Mouse (Mus musculus): ENCODE measurements around the gene Kcnh2. TPM values are rescaled to one million over a fixed set of nuclear protein-coding genes. Genes with fewer than 3 reads are reported as not detected.

Gene Kcnh2
- polyA plus RNA-seq, 1 experiment = 29.4 TPM

DNA sequence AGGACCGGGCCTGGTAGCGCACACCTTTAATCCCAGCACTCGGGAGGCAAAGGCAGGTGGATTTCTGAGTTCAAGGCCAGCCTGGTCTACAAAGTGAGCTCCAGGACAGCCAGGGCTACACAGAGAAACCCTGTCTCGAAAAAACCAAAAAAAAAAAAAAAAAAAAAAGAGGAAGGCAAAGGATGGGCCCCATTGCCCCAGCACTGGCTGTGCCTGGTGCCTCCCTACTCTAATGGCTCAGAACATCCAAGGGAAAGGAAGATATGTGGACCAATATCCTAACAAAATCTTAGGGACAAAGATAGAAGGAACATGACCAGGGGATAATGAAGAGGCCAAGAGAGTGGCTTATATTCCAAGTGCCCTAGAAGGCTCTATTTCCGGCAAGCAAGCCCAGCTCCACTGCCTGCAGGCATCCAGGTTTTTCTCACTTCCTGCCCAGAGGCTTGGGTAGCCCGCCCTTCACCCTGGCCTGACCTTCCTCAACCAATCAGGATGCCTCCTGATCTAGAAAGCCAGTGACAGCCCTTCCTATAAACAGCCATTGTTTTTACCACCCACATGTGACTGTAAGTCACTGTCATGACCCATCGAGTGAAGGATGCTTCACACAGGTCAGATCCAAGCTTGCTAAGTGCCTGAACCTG lies 37.7 kb upstream of the Kcnh2 start:
- H3K4me3 ChIP-seq (ENCODE audit: insufficient read depth, low read length) = no peak overlapping the region
- TF ChIP-seq POLR2A (IDR thresholded peaks at IDR 0.05; ENCODE audit: extremely low read depth, insufficient read depth, low read length) (no peak), CTCF (IDR thresholded peaks at IDR 0.05; ENCODE audit: extremely low read depth, insufficient read depth, low read length) (no peak)
- peaks cover 3% of the 10 kb centered on the region; the same call in 1 of the 2 replicates for H3K4me1 ChIP-seq (ENCODE audit: control insufficient read depth, insufficient read depth, low read length)
- no peak overlapping the region for H3K27ac ChIP-seq (ENCODE audit: insufficient read depth, low read length)

- Histone ChIP-seq H3K4me1 (ENCODE audit: control insufficient read depth, insufficient read depth, low read length) (peaks cover 3% of the 10 kb centered on the region; the same call in 1 of the 2 replicates), H3K4me3 (ENCODE audit: insufficient read depth, low read length) (peak overlapping the region; percentile 33), H3K27ac (ENCODE audit: insufficient read depth, low read length) (no peak overlapping the region)
- TF ChIP-seq CTCF (IDR thresholded peaks at IDR 0.05; ENCODE audit: extremely low read depth, insufficient read depth, low read length) (no peak), POLR2A (IDR thresholded peaks at IDR 0.05; ENCODE audit: extremely low read depth, insufficient read depth, low read length) (no peak)
Observed at GRCm38 (mm10) chr5:24388246-24388915, 37.0 kb upstream of the Kcnh2 start.

DNA sequence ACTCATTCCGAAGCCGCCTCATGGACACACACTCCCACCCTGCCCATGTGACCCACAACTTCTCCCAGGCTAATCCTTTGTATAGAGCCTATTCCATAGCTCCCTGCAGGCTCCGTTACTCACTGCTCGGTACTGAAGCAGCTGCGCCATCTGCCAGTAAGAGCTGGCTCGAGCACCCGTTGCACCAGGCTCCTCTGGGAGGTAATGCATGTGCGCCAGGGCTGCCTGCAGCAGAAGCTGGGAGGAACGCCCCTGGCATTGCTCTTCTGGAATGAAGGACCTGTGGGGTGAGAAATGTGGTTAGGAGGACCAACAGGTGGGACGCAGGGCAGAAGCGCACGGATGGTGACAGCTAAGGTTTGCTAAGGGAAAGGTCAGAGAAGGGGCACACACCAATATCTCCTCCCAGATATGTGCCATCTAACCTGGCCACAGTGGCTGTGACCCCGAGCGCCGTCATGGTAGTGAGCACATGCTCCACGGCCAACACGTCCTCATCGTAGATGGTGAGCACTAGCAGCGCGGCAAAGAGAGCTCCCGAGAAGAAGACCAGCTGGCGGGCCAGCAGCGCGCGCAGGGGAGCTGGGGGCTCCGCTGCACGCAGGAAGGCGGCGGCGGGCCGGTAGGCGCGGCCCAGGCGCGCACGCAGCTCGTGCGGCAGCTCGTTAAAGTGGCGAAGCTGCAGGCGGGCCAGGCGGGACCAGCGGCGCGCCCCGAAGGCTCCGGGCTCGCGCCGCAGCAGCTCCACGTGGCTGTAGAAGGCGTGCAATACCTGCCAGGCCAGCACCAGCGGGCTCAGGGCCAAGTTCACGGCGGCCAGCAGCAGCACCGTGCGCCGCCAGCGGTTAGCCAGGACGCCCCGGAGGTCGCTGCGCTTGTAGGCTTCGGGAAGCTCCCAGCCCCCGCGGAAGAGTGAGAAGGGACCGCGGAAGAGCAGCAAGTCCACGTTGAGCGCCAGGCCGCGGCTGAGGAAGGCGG lies 36.1 kb upstream of the Kcnh2 start:
- Histone ChIP-seq H3K4me3 (ENCODE audit: insufficient read depth, low read length) (peak overlapping the region; percentile 33), H3K27ac (ENCODE audit: insufficient read depth, low read length) (no peak overlapping the region), H3K4me1 (ENCODE audit: control insufficient read depth, insufficient read depth, low read length) (peaks cover 3% of the 10 kb centered on the region; the same call in 1 of the 2 replicates)
- TF ChIP-seq CTCF (IDR thresholded peaks at IDR 0.05; ENCODE audit: extremely low read depth, insufficient read depth, low read length) (peak; percentile 35; the same call in 1 of the 2 replicates), POLR2A (IDR thresholded peaks at IDR 0.05; ENCODE audit: extremely low read depth, insufficient read depth, low read length) (no peak)

GRCm38 (mm10) chr5:24385887-24386550 lies 34.6 kb upstream of the Kcnh2 start:
- no peak for TF ChIP-seq POLR2A (IDR thresholded peaks at IDR 0.05; ENCODE audit: extremely low read depth, insufficient read depth, low read length)
- TF ChIP-seq CTCF (IDR thresholded peaks at IDR 0.05; ENCODE audit: extremely low read depth, insufficient read depth, low read length) = no peak
- no peak overlapping the region for H3K27ac ChIP-seq (ENCODE audit: insufficient read depth, low read length)
- peaks cover 3% of the 10 kb centered on the region; the same call in 1 of the 2 replicates for H3K4me1 ChIP-seq (ENCODE audit: control insufficient read depth, insufficient read depth, low read length)
- no peak overlapping the region for H3K4me3 ChIP-seq (ENCODE audit: insufficient read depth, low read length)

DNA sequence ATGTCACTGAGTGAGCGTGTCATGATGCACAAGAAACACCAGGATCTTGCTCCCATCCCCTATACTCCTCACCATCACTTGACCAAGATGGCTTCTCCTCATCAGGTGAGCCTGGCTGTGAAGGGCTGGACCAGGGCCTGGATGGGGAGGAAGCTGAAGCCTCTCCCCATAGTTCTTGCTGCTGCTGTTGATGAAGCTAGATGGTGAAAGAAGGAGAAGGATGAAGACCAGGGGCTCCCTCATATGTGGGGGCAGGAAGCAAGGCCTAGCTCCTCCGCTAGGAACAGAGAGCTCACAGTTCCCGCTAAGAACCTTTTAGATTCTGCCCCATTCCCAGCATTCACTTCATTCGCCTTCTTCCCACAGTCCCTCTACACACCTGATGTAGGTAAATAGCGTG lies 34.0 kb upstream of the Kcnh2 start:
- TF ChIP-seq POLR2A (IDR thresholded peaks at IDR 0.05; ENCODE audit: extremely low read depth, insufficient read depth, low read length) (no peak), CTCF (IDR thresholded peaks at IDR 0.05; ENCODE audit: extremely low read depth, insufficient read depth, low read length) (no peak)
- H3K4me1 ChIP-seq (ENCODE audit: control insufficient read depth, insufficient read depth, low read length) = peaks cover 3% of the 10 kb centered on the region; the same call in 1 of the 2 replicates
- no peak overlapping the region for H3K27ac ChIP-seq (ENCODE audit: insufficient read depth, low read length)
- H3K4me3 ChIP-seq (ENCODE audit: insufficient read depth, low read length) = no peak overlapping the region

- Histone ChIP-seq H3K4me1 (ENCODE audit: control insufficient read depth, insufficient read depth, low read length) (peaks cover 6% of the 10 kb centered on the region; the same call in 1 of the 2 replicates), H3K4me3 (ENCODE audit: insufficient read depth, low read length) (no peak overlapping the region; the same call in 1 of the 2 replicates), H3K27ac (ENCODE audit: insufficient read depth, low read length) (no peak overlapping the region)
- no peak for TF ChIP-seq POLR2A (IDR thresholded peaks at IDR 0.05; ENCODE audit: extremely low read depth, insufficient read depth, low read length)
- no peak for TF ChIP-seq CTCF (IDR thresholded peaks at IDR 0.05; ENCODE audit: extremely low read depth, insufficient read depth, low read length)
Observed at GRCm38 (mm10) chr5:24384407-24384806, 33.0 kb upstream of the Kcnh2 start.

GRCm38 (mm10) chr5:24383026-24383859 lies 31.8 kb upstream of the Kcnh2 start:
- peak overlapping the region; percentile 49 for H3K4me3 ChIP-seq (ENCODE audit: insufficient read depth, low read length)
- peaks cover 6% of the 10 kb centered on the region; the same call in 1 of the 2 replicates for H3K4me1 ChIP-seq (ENCODE audit: control insufficient read depth, insufficient read depth, low read length)
- TF ChIP-seq CTCF (IDR thresholded peaks at IDR 0.05; ENCODE audit: extremely low read depth, insufficient read depth, low read length) (peak; percentile 29; the same call in 1 of the 2 replicates), POLR2A (IDR thresholded peaks at IDR 0.05; ENCODE audit: extremely low read depth, insufficient read depth, low read length) (no peak)
- H3K27ac ChIP-seq (ENCODE audit: insufficient read depth, low read length) = 0 out of 2 replicates have a peak overlapping the region, but pooled peaks have one; percentile 1

DNA sequence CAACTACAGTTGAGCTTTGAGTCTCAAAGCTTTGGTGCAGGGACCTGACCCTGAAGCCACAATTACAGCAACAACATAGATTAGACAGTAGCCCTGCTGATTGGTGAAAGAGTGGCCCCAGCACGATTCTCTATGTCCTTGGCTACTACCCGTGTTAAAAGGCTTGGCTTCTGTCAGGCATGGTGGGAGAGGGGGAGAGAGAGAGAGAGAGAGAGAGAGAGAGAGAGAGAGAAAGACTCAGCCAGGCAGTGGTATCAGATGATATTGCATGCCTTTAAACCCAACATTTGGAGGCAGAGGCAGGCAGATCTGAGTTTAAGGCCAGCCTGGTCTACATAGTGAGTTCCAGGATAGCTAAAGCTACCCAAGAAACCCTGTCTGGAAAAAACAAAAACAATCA lies 30.6 kb upstream of the Kcnh2 start:
- Histone ChIP-seq H3K4me1 (ENCODE audit: control insufficient read depth, insufficient read depth, low read length) (0 out of 2 replicates have a peak, but pooled peaks cover 3% of the 10 kb centered on the region), H3K27ac (ENCODE audit: insufficient read depth, low read length) (no peak overlapping the region), H3K4me3 (ENCODE audit: insufficient read depth, low read length) (no peak overlapping the region)
- no peak for TF ChIP-seq POLR2A (IDR thresholded peaks at IDR 0.05; ENCODE audit: extremely low read depth, insufficient read depth, low read length)
- no peak for TF ChIP-seq CTCF (IDR thresholded peaks at IDR 0.05; ENCODE audit: extremely low read depth, insufficient read depth, low read length)

All from cortical plate, adult 2 months (tissue).